Mouse (Mus musculus) cortical plate, adult 2 months (tissue): ENCODE data around the gene Cdc42bpa.

Experiments used
- CTCF ChIP-seq: fragments of 200-500 bp; IDR thresholded peaks from 2 replicates; pipeline ENCODE4 v1.5.1; 2011; ENCODE audit warnings: mild to moderate bottlenecking, control low read depth, low read length; ENCODE audit not compliant: insufficient read depth; ENCODE audit errors: extremely low read depth
- POLR2A ChIP-seq: fragments of 200-500 bp; IDR thresholded peaks from 2 replicates; pipeline ENCODE4 v1.6.1; 2011; ENCODE audit warnings: mild to moderate bottlenecking, low read length, control low read depth; ENCODE audit not compliant: insufficient read depth; ENCODE audit errors: extremely low read depth

- TF ChIP-seq CTCF = no peak
- TF ChIP-seq POLR2A = no peak
Measured at GRCm38 (mm10) chr1:180171883-180172282, 211.6 kb downstream of the Cdc42bpa start.
